Mouse (Mus musculus) lung, embryonic 14.5 days (tissue): Measurements from ENCODE around the gene Cdc37. TPM values are rescaled to one million over a fixed set of nuclear protein-coding genes. Genes with fewer than 3 reads are reported as not detected.

ENCODE experiments used
- ATAC-seq: fragments of 200-750 bp; cut with Nextera tagmentation; 2 replicates; pipeline ENCODE4 v1.8.0; 2017; ENCODE audit warnings: mild to moderate bottlenecking, moderate TSS enrichment, moderate library complexity; ENCODE audit not compliant: insufficient read depth
- DNase-seq: peaks from one replicate; pipeline ENCODE4 v3.0.0-alpha.2; 2015
- H3K27ac ChIP-seq: fragments of 300-500 bp; sonication (generic); 2 replicates; pipeline ENCODE4 v1.5.1; 2014; ENCODE audit warnings: low read depth, mild to moderate bottlenecking, moderate library complexity
- H3K27me3 ChIP-seq: fragments of 300-500 bp; sonication (generic); 2 replicates; pipeline ENCODE4 v1.6.1; 2014; ENCODE audit warnings: low read length, control low read depth; ENCODE audit not compliant: insufficient read depth
- H3K36me3 ChIP-seq: fragments of 300-500 bp; sonication (generic); 2 replicates; pipeline ENCODE4 v1.6.1; 2014; ENCODE audit warnings: control low read depth; ENCODE audit not compliant: insufficient read depth
- H3K4me1 ChIP-seq: fragments of 300-500 bp; sonication (generic); 2 replicates; pipeline ENCODE4 v1.6.1; 2014; ENCODE audit warnings: antibody characterized with exemption, control low read depth; ENCODE audit not compliant: insufficient read depth
- H3K4me2 ChIP-seq: fragments of 300-500 bp; sonication (generic); 2 replicates; pipeline ENCODE4 v1.6.1; 2014; ENCODE audit warnings: mild to moderate bottlenecking
- H3K4me3 ChIP-seq: fragments of 300-500 bp; sonication (generic); 2 replicates; pipeline ENCODE4 v1.5.1; 2014; ENCODE audit warnings: low read depth, low read length
- H3K9ac ChIP-seq: fragments of 300-500 bp; sonication (generic); 2 replicates; pipeline ENCODE4 v1.6.1; 2014
- H3K9me3 ChIP-seq: fragments of 300-500 bp; sonication (generic); 2 replicates; pipeline ENCODE4 v1.6.1; 2016; ENCODE audit warnings: low read depth, low read length, control low read depth
- CTCF ChIP-seq: IDR thresholded peaks from 2 replicates; pipeline ENCODE4 v1.5.1; 2016; ENCODE audit warnings: antibody characterized with exemption, low read depth
- WGBS: fragments of 180-500 bp; shearing (Covaris S2); extraction: QIAGEN DNeasy Blood & Tissue Kit; methylation state at CpG from one replicate; pipeline ENCODE4 v1.1.7; 2014; 5-methylcytosine and 5-hydroxymethylcytosine counted together
- polyA plus RNA-seq: library from polyadenylated mRNA; unstranded; fragments of >200 nt; fragmentation: Nextera tagmentation; extraction: Ambion mirVana; gene quantifications from 2 replicates; pipeline ENCODE4 v1.2.1, GENCODE M21; 2014

Cdc37 gene
- polyA plus RNA-seq, 1 experiment from 2014 or later, result 352 TPM

DNA sequence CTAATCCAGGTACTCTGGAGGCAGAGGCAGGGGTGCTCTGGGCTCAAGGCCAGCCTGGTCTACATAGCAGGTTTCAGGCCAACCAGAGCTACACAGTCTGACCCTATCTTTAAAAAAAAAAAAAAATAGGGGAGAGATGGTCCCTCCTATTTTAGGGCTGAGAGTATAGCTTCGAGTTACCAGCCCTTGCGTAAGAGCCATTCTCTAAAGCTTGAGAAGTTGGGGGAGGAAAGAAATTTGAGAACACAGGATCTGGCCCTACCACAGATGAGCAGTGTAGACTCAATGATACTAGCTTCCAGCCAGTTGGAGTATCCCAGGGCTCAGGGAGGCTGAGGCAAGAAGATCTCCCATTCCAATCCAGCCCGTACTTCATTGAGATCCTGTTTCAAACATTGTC lies 44.0 kb upstream of the Cdc37 start:
- H3K27me3 ChIP-seq, result no peaks in the 10 kb centered on the region
- DNase-seq (no peak), ATAC-seq (no peak)
- H3K9me3 ChIP-seq, result no peaks in the 10 kb centered on the region
- no peak overlapping the region for H3K4me2 ChIP-seq
- 81% methylated on average over 3 of the region's 3 CpGs for WGBS
- TF ChIP-seq CTCF, result no peak
- no peaks in the 10 kb centered on the region for H3K36me3 ChIP-seq
- no peak overlapping the region for H3K9ac ChIP-seq
- H3K27ac ChIP-seq, result no peak overlapping the region
- H3K4me1 ChIP-seq, result no peaks in the 10 kb centered on the region; the same call in 1 of the 2 replicates
- H3K4me3 ChIP-seq, result no peak overlapping the region

DNA sequence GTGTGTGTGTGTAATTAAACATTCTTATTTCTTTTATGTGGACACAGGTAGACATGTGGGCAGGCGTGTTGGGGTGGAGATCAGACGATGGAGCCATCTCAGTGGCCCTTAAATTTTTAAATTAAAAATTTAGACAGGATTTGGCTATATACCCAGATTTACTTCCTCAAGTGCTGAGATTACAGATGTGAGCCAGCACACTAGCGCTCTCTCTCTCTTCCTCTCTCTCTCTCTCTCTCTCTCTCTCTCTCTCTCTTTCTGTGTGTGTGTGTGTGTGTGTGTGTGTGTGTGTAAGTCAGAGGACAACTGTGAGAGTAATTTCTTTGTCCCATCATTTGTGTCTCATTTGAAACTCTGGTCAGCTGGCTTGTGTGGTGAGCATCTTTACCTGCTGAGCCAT lies 40.9 kb upstream of the Cdc37 start:
- no peak overlapping the region for H3K9ac ChIP-seq
- no peaks in the 10 kb centered on the region for H3K9me3 ChIP-seq
- 76% methylated on average over 3 of the region's 3 CpGs for WGBS
- ATAC-seq (no peak), DNase-seq (no peak)
- H3K4me3 ChIP-seq, result no peak overlapping the region
- no peaks in the 10 kb centered on the region for H3K4me1 ChIP-seq
- H3K36me3 ChIP-seq, result no peaks in the 10 kb centered on the region
- H3K4me2 ChIP-seq, result no peak overlapping the region
- H3K27ac ChIP-seq, result no peak overlapping the region
- H3K27me3 ChIP-seq, result no peaks in the 10 kb centered on the region
- no peak for TF ChIP-seq CTCF

DNA sequence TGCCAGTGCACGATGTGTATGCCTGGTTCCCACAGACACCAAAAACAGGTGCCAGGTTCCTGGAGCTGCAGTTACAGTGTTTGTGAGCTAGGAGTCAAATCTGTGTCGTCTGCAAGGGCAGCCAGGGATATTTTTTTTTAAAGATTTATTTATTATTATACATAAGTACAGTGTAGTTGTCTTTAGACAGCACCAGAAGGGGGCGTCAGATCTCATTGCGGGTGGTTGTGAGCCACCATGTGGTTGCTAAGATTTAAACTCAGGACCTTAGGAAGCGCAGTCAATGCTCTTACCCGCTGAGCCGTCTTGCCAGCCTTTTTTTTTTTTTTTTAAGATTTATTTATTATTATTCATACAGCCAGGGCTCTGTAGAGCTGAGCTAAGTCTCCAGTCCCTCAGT lies 40.1 kb upstream of the Cdc37 start:
- H3K4me2 ChIP-seq, result no peak overlapping the region
- no peaks in the 10 kb centered on the region for H3K4me1 ChIP-seq
- H3K27me3 ChIP-seq, result 0 out of 2 replicates have a peak, but pooled peaks cover 3% of the 10 kb centered on the region
- no peak overlapping the region for H3K4me3 ChIP-seq
- peak; percentile 31; the same call in 1 of the 2 replicates for TF ChIP-seq CTCF
- H3K9ac ChIP-seq, result no peak overlapping the region
- no peaks in the 10 kb centered on the region for H3K9me3 ChIP-seq
- ATAC-seq (no peak), DNase-seq (peak; percentile 44)
- no peak overlapping the region for H3K27ac ChIP-seq
- H3K36me3 ChIP-seq, result no peaks in the 10 kb centered on the region
- WGBS, result 32% methylated on average over 7 of the region's 7 CpGs

DNA sequence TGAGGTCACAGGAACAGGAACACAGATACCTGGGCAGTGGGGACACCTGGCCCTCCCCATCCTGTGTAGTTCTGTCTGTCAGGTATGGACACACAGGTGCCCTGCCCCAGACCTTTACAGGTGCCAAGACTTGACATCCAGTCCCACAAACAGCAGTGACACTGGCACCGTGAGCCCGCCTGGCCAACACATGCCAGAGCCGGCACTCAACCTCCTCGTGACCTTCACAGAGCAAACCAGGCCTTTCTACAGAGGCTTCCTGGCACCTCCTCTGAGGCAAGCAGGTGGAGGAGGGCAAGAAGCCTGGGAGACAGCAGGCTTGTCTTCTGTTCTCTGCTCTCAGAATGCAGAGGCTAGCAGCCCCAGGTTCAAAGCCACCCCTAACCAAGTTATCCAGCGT lies 35.7 kb upstream of the Cdc37 start:
- no peak for TF ChIP-seq CTCF

DNA sequence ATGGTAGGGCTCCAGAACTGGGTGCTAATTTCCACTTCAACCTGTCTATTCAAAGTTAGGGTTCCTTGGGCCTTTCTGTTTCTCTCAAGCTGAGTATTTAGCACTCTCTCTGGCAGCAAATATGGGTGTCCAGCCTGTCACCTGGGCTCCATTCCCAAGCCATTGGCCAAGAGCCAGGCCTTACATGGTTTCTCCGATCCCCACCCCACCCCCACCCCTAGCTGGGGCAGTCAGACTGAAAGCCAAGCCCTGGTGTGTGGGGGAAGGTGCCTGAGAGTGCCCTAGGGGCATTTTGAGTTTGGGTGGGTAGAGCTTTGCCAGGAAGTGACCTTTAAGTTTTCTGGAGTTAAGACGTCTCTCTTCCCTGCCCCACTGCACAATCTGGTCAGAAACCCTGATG lies 35.0 kb upstream of the Cdc37 start:
- H3K4me1 ChIP-seq, result no peaks in the 10 kb centered on the region
- WGBS, result 14% methylated on average over 2 of the region's 2 CpGs

More for the DNA sequence above, 35.7 kb upstream of the Cdc37 start:
- DNase-seq, result no peak
- 72% methylated on average over 5 of the region's 5 CpGs for WGBS
- H3K9ac ChIP-seq, result no peak overlapping the region
- peaks cover 3% of the 10 kb centered on the region; the same call in 1 of the 2 replicates for H3K27me3 ChIP-seq
- H3K36me3 ChIP-seq, result no peaks in the 10 kb centered on the region
- no peaks in the 10 kb centered on the region for H3K4me1 ChIP-seq
- H3K4me2 ChIP-seq, result no peak overlapping the region
- no peak for ATAC-seq
- no peak overlapping the region for H3K27ac ChIP-seq
- no peaks in the 10 kb centered on the region for H3K9me3 ChIP-seq
- H3K4me3 ChIP-seq, result no peak overlapping the region

DNA sequence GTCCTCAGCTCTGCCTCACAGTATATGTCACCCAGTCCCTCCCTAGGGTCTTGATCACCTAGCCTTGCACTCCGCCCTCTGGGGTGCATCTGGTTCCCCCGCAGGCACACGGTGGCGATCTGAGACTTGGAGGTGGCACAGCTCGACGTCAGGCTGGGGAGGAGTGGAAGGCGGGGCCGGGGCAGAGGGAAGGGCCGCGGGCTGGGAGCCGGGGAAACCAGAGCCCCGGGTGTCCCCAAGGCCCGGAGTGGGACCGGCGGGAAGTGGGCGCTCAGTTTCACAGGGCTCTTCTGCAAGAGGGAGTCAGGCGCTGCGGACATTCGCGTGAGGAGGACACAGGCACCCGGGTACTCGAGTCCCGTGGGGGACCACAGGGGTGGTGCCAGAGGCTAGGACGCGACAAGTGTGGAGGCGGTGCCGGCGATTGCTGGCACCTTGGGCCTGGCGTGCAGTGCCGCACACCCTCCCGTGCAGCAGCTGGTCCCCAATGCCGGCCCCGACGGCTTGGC lies 34.2 kb upstream of the Cdc37 start:
- Histone ChIP-seq H3K9ac (peak overlapping the region; percentile 39), H3K4me1 (no peaks in the 10 kb centered on the region), H3K4me2 (peak overlapping the region; percentile 63), H3K9me3 (no peaks in the 10 kb centered on the region), H3K27ac (no peak overlapping the region), H3K4me3 (peak overlapping the region; percentile 34), H3K27me3 (peaks cover 3% of the 10 kb centered on the region; the same call in 1 of the 2 replicates), H3K36me3 (no peaks in the 10 kb centered on the region)
- ATAC-seq, result peak; percentile 50; the same call in 1 of the 2 replicates
- DNase-seq, result peak; percentile 47
- WGBS, result 8% methylated on average over 34 of the region's 34 CpGs
- no peak for TF ChIP-seq CTCF

More for the DNA sequence above, 35.0 kb upstream of the Cdc37 start:
- H3K27ac ChIP-seq, result no peak overlapping the region
- no peaks in the 10 kb centered on the region for H3K9me3 ChIP-seq
- H3K27me3 ChIP-seq, result peaks cover 3% of the 10 kb centered on the region; the same call in 1 of the 2 replicates
- H3K4me3 ChIP-seq, result no peak overlapping the region
- DNase-seq (peak; percentile 38), ATAC-seq (no peak)
- TF ChIP-seq CTCF, result no peak
- no peak overlapping the region for H3K9ac ChIP-seq
- no peaks in the 10 kb centered on the region for H3K36me3 ChIP-seq
- peak overlapping the region; percentile 63; the same call in 1 of the 2 replicates for H3K4me2 ChIP-seq

DNA sequence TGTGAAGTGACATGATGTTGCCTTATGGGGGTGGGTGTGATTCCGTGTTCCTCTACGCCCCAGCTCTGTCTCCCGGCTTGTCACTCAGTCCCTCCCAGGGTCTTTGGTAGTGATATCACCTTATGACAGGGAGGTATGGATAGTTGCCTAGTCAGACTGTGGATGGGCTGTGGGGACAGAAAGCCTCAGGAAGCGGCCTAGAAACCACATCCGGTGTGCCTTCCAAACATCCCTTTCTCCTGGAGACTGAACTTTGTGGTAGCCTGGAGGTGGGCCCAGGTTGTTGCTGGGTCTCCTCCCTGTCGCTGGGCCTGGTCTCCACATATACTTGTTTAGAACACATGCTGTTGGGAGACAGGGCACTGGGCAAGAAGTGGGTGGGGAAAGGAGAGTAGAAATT lies 33.6 kb upstream of the Cdc37 start:
- no peak for TF ChIP-seq CTCF
- no peaks in the 10 kb centered on the region for H3K4me1 ChIP-seq
- no peaks in the 10 kb centered on the region for H3K9me3 ChIP-seq

More for the DNA sequence above, 33.6 kb upstream of the Cdc37 start:
- ATAC-seq, result no peak
- DNase-seq, result no peak
- H3K9ac ChIP-seq, result no peak overlapping the region
- H3K27me3 ChIP-seq, result peaks cover 3% of the 10 kb centered on the region; the same call in 1 of the 2 replicates
- peak overlapping the region; percentile 63 for H3K4me2 ChIP-seq
- no peaks in the 10 kb centered on the region for H3K36me3 ChIP-seq
- WGBS, result 79% methylated on average over 6 of the region's 6 CpGs
- H3K4me3 ChIP-seq, result no peak overlapping the region; the same call in 1 of the 2 replicates
- H3K27ac ChIP-seq, result no peak overlapping the region
